Mouse (Mus musculus) hindbrain, embryonic 14.5 days (tissue): ENCODE data around the gene Fbxw2. TPM values are rescaled to one million over a fixed set of nuclear protein-coding genes. Genes with fewer than 3 reads are reported as not detected.
"Not testable (repeated sequence)": the region's sequence is repeated elsewhere in the genome, so short reads cannot be mapped to it uniquely, and the experiment has no call there.

Experiments
- ATAC-seq: fragments of 200-750 bp; cut with Nextera tagmentation; 2 replicates; pipeline ENCODE4 v1.8.0; 2017; ENCODE audit warnings: moderate number of reproducible peaks, mild to moderate bottlenecking, moderate TSS enrichment, moderate library complexity; ENCODE audit not compliant: low FRiP score
- DNase-seq: peaks from one replicate; pipeline ENCODE4 v3.0.0-alpha.2; 2015; ENCODE audit warnings: low spot score
- H3K27ac ChIP-seq: fragments of 300-500 bp; sonication (generic); 2 replicates; pipeline ENCODE4 v1.5.1; 2014; ENCODE audit warnings: mild to moderate bottlenecking, moderate library complexity
- H3K27me3 ChIP-seq: fragments of 300-500 bp; sonication (generic); 2 replicates; pipeline ENCODE4 v1.6.1; 2014; ENCODE audit warnings: mild to moderate bottlenecking, low read length, mixed read lengths; ENCODE audit not compliant: control insufficient read depth, insufficient read depth
- H3K36me3 ChIP-seq: fragments of 300-500 bp; sonication (generic); replicated peaks from 2 replicates; pipeline ENCODE4 v1.6.1; 2014; ENCODE audit not compliant: control insufficient read depth, insufficient read depth
- H3K4me1 ChIP-seq: fragments of 300-500 bp; sonication (generic); replicated peaks from 2 replicates; pipeline ENCODE4 v1.6.1; 2014; ENCODE audit warnings: antibody characterized with exemption, low read length, mixed read lengths; ENCODE audit not compliant: control insufficient read depth, insufficient read depth
- H3K4me2 ChIP-seq: fragments of 300-500 bp; sonication (generic); replicated peaks from 2 replicates; pipeline ENCODE4 v1.6.1; 2014; ENCODE audit warnings: mild to moderate bottlenecking, moderate library complexity
- H3K4me3 ChIP-seq: fragments of 300-500 bp; sonication (generic); replicated peaks from 2 replicates; pipeline ENCODE4 v1.5.1; 2014; ENCODE audit warnings: mild to moderate bottlenecking, low read length
- H3K9ac ChIP-seq: fragments of 300-500 bp; sonication (generic); 2 replicates; pipeline ENCODE4 v1.6.1; 2014
- H3K9me3 ChIP-seq: fragments of 300-500 bp; sonication (generic); 2 replicates; pipeline ENCODE4 v1.6.1; 2016; ENCODE audit warnings: low read length; ENCODE audit not compliant: control insufficient read depth
- WGBS: fragments of 180-500 bp; shearing (Covaris S2); extraction: QIAGEN DNeasy Blood & Tissue Kit; methylation state at CpG from one replicate; pipeline ENCODE4 v1.1.7; 2014; 5-methylcytosine and 5-hydroxymethylcytosine counted together
- polyA plus RNA-seq: library from polyadenylated mRNA; unstranded; fragments of >200 nt; fragmentation: Nextera tagmentation; extraction: Ambion mirVana; gene quantifications from 2 replicates; pipeline ENCODE4 v1.2.1, GENCODE M21; 2014

Gene Fbxw2
- polyA plus RNA-seq, 1 experiment from 2014 or later: 73.8 TPM

DNA sequence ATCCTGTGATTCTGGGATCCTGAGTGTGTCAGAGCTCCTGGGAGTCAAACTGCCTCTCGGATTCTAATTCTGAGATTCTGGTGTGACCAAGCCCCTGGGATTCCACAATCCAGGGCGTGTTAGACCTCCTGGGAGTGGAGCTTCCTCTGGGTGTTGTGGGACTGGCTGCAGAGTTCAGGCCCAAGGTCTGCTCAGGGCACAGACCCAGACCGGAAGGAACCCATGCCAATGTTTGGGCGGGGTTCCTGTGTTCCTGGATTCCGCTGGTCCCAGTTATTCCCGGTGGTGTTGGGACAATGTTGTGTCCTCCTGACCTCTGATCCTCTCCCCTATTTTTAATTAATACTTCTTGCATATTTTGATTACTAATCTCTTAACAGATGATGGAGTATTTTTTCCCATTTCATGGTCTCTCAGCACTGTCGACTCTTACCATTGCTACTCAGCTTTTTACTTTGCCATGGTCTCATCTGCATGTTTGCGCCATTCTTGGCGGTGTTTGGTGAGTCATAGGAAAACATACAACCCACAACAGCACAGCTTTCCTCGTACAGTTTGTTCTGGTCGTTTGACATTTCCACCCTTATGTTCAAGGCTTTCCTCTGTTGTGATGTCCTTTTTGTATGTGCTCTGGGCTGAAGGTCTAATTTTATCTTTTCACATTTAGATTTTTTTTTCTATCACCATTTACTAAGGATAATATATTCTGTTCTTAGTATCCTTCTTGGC is 17.3 kb upstream of the Fbxw2 start:
- H3K9ac ChIP-seq: no peak overlapping the region
- ATAC-seq (no peak), DNase-seq (no peak)
- H3K27me3 ChIP-seq: no peaks in the 10 kb centered on the region
- H3K4me2 ChIP-seq: no peak overlapping the region
- no peak overlapping the region for H3K27ac ChIP-seq
- H3K9me3 ChIP-seq: no peaks in the 10 kb centered on the region
- H3K36me3 ChIP-seq: no peaks in the 10 kb centered on the region
- WGBS: 84% methylated on average over 11 of the region's 11 CpGs
- no peak overlapping the region for H3K4me3 ChIP-seq
- H3K4me1 ChIP-seq: no peaks in the 10 kb centered on the region

DNA sequence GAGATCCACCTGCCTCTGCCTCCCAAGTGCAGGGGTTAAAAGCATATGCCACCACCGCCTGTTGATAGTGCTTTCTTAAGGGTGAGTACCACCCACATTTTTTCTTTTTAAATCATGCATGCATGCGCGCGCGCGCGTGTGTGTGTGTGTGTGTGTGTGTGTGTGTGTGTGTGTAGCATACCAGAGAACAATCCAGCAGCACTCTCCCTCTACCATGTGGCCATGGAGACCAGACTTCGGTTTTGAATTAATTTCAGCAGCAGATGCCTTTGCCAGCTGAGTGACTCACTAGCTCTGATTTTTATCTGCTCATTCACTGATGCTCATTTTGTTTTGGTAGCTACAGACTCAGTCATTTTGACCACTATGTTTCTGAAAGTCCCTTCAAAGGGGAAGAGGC is 15.6 kb upstream of the Fbxw2 start:
- Histone ChIP-seq H3K36me3 (no peaks in the 10 kb centered on the region), H3K4me1 (no peaks in the 10 kb centered on the region), H3K4me3 (no peak overlapping the region), H3K9me3 (no peaks in the 10 kb centered on the region), H3K27me3 (no peaks in the 10 kb centered on the region), H3K9ac (no peak overlapping the region), H3K27ac (no peak overlapping the region), H3K4me2 (no peak overlapping the region)
- ATAC-seq: no peak
- no peak for DNase-seq
- 90% methylated on average over 8 of the region's 8 CpGs for WGBS

DNA sequence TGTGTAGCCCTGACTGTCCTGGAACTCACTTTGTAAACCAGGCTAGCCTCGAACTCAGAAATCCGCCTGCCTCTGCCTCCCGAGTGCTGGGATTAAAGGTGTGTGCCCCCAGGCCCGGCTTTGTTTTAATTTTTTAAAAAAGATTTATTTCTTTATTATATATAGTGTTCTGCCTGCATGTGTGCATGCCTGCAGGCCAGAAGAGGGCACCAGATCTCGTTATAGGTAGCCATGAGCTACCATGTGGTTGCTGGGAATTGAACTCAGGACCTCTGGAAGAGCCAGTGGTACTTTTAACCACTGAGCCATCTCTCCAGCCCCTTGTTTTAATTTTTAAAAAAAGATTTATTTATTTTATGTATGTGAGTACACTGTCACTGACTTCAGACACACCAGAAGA is 14.0 kb upstream of the Fbxw2 start:
- H3K27ac ChIP-seq, ATAC-seq, H3K4me2 ChIP-seq, H3K9me3 ChIP-seq, DNase-seq, H3K27me3 ChIP-seq, H3K9ac ChIP-seq, H3K4me1 ChIP-seq, H3K36me3 ChIP-seq, H3K4me3 ChIP-seq: not testable (repeated sequence)
- WGBS: 86% methylated on average over 5 of the region's 5 CpGs

DNA sequence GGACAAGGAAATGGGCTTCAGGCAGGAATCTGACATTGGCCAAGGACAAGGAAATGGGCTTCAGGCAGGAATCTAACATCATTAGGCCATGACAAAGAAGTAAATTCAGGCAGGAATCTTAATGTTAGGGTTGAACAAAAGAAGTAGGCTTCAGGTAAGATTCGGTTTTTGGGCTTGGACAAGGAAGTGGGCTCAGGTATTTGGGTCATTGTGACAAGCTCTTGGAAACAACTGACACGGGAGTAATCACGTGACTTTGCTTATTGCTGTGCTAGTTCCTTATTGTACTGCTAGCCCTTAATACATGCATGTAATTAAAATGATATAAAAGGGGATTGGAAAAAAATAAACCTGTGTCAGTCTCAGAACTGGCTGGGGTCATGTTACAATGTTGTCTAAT is 9.6 kb upstream of the Fbxw2 start:
- DNase-seq (no peak), ATAC-seq (no peak)
- H3K4me2 ChIP-seq: no peak overlapping the region
- no peak overlapping the region for H3K9ac ChIP-seq
- no peaks in the 10 kb centered on the region for H3K9me3 ChIP-seq
- H3K27ac ChIP-seq: no peak overlapping the region
- H3K36me3 ChIP-seq: no peaks in the 10 kb centered on the region
- 76% methylated on average over 3 of the region's 3 CpGs for WGBS
- no peak overlapping the region for H3K4me3 ChIP-seq
- H3K27me3 ChIP-seq: no peaks in the 10 kb centered on the region
- H3K4me1 ChIP-seq: no peaks in the 10 kb centered on the region

DNA sequence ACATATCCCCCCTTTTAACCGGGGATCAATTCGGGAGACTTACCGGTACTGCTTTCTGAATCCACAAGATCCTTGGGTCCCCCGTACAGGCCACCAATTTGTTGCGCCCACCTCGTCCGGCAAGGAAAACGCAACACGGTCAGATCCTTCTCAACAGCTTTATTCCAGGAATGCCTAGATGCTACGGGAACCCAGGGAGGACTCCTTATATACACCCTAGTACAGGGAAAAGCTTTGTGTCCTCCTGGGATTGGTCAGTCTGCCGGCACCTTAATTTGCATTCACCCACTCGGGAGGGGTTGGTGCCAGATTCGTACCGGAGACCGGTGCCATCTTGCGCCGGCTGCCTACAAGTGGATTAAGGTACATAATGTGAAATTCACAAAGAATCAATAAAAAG is 7.5 kb upstream of the Fbxw2 start:
- DNase-seq (no peak), ATAC-seq (no peak)
- Histone ChIP-seq H3K36me3 (no peaks in the 10 kb centered on the region), H3K9me3 (0 out of 2 replicates have a peak, but pooled peaks cover 5% of the 10 kb centered on the region), H3K27ac (no peak overlapping the region), H3K4me3 (no peak overlapping the region), H3K9ac (no peak overlapping the region), H3K4me2 (no peak overlapping the region), H3K4me1 (no peaks in the 10 kb centered on the region), H3K27me3 (no peaks in the 10 kb centered on the region)
- WGBS: 90% methylated on average over 17 of the region's 17 CpGs

DNA sequence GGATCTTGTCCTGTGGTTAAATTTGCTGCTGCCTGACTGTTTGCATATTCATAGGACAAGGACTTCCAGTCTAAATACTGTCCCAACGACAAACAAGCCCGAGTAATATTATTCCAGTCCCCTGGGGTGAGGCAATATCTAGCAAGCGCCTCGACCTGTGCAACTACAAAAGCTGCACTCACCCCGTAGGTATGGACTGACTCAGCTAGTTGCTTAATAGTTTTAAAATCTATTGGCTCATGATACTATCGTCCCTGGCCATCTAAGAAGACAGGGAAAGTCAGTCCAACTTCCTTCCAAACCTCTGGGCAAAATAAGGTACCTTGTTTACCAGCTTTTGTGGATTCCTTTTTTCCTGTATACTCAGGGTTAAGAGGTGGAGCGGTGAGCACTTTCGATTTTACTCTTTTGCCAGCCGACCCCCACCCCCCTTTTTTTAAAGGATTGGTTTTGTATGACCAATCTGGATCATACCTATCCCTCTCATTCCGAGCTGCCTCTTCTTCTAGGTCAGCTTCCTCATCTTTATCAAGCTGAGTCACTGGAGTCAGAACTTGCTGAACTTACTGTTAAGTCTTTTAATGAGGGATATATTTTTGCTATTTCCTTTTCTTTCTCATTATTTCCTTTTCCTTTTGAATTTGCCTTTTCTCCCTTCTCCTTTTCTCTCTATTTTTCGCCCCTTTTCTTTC is 6.8 kb upstream of the Fbxw2 start, which contains the start of gene Gm34653:
Gm34653 (plus strand) TSS at position 242 of the 692 bp plus-strand sequence.
- not testable (repeated sequence) for ATAC-seq, H3K4me1 ChIP-seq, H3K4me2 ChIP-seq, H3K27me3 ChIP-seq, DNase-seq, H3K9me3 ChIP-seq, H3K27ac ChIP-seq, H3K9ac ChIP-seq, H3K36me3 ChIP-seq, H3K4me3 ChIP-seq
- 73% methylated on average over 11 of the region's 11 CpGs for WGBS

DNA sequence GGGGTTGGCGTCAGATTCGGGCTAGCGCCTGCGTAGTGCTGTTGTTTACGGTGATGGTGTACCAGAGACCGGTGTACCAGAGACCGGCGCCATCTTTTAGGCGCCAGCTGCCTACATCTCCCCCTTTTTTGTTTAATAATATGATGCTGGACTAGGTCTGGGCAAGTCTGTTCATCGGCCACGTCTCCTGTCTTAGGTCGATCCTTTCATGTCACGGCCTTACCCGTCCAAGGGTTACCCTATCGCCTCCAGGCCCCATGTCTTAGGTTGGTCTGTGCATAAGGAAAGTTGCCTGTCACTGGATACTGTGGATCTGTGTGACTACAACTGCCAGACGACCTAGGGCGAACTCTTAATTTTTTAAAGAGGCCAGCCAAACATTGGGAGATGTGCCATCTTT is 4.0 kb upstream of the Fbxw2 start:
- H3K27ac ChIP-seq, H3K4me2 ChIP-seq, H3K36me3 ChIP-seq, H3K9ac ChIP-seq, H3K4me3 ChIP-seq, H3K9me3 ChIP-seq, ATAC-seq, H3K27me3 ChIP-seq, DNase-seq: not testable (repeated sequence)
- peaks cover 11% of the 10 kb centered on the region for H3K4me1 ChIP-seq
- WGBS: 95% methylated on average over 17 of the region's 17 CpGs

DNA sequence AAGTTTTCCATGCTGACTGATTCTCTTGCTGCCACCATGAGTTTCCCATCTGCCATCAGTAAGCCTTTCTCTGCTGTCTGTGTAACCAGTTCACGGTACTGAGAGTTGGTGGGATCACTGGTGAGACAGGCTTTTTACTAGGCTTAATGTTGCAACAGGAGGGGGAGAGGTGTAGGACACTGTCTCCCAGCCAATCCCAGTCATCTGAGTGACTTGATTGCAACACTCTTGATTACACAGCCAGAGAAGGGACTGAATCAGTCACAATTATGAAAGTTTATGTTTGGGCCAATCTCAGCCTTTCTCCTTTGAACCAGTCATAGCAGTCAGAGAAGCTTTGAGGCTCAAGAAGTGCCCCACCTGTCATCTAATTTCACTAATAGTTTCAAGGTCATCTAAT is 1.9 kb upstream of the Fbxw2 start:
- Histone ChIP-seq H3K27ac (no peak overlapping the region), H3K4me1 (peaks cover 19% of the 10 kb centered on the region), H3K4me3 (no peak overlapping the region), H3K27me3 (no peaks in the 10 kb centered on the region), H3K9ac (no peak overlapping the region), H3K36me3 (no peaks in the 10 kb centered on the region), H3K4me2 (no peak overlapping the region), H3K9me3 (0 out of 2 replicates have a peak, but pooled peaks cover 5% of the 10 kb centered on the region)
- ATAC-seq: no peak
- 93% methylated on average over 1 of the region's 1 CpGs for WGBS
- DNase-seq: no peak

DNA sequence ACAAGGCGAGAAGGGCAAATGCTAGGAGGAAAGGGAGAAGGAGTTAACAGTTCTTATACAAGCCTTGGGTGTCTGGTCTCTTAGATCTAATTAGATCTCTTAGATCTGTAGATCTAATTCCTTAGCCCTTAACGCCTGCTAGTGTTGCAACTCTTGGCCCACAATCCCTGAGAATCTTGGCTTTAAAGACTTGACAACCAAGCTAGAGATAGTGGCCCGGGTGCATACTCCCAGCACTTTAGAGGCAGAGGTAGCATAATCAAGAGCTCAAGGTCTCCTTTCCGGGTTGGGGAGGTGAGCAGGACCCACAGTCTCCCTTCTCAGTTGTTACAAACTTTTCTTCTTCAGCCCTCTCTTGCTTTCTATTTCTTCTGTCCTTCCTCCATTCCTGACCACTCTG is 1.5 kb upstream of the Fbxw2 start:
- H3K27me3 ChIP-seq: no peaks in the 10 kb centered on the region
- ATAC-seq: no peak
- peaks cover 2% of the 10 kb centered on the region; the same call in 1 of the 2 replicates for H3K36me3 ChIP-seq

More for the DNA sequence above, 1.5 kb upstream of the Fbxw2 start:
- H3K27ac ChIP-seq: no peak overlapping the region
- H3K9me3 ChIP-seq: 0 out of 2 replicates have a peak, but pooled peaks cover 5% of the 10 kb centered on the region
- H3K9ac ChIP-seq: no peak overlapping the region
- no peak overlapping the region for H3K4me3 ChIP-seq
- no peak overlapping the region for H3K4me2 ChIP-seq
- WGBS: 93% methylated on average over 4 of the region's 4 CpGs
- no peak for DNase-seq
- peaks cover 19% of the 10 kb centered on the region for H3K4me1 ChIP-seq
